In the genomic region with DNA sequence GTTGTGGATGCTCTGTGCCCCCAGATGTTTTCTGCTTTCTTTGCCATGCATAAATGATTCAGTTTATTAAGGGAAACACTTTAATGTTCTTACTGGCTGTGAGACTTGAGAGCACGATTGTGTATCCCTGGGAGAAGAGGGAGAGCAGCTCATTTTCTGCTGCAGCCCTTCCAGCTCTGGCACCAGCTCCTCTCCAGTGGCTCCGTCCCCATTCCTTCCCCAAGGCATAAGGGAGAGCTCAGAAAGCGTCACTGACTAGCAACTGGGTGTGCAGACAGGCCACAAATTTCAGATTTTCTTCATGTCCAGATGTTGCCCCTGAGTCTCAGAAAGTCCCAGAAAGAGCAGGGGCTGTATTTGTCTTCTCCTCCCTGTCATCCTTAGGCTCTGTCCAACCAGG, we compare ENCODE assay signal across 12 mouse cellular contexts.
DNase-seq lines count a peak whose midpoint lies in the region; ATAC-seq and TF ChIP-seq lines count a peak whose summit lies in the region.
"Had no signal": no experiment of that assay in that cellular context is flagged by ENCODE, and none has a peak within 500 bp of the region (broad histone marks: within the 10 kb centered on the region; RNA-seq: fewer than 3 reads in every experiment).

No protein-coding gene starts in this region.

- no peak for TF ChIP-seq EP300 in heart, adult 2 months (IDR thresholded peaks at IDR 0.05; ENCODE audit: insufficient read depth, low read depth, low read length)

- WGBS in heart, adult 2 months = 82% methylated on average over 3 of the region's 3 CpGs
- WGBS in forebrain, postnatal 0 days = 34% methylated on average over 3 of the region's 3 CpGs
- WGBS in midbrain, embryonic 16.5 days = 50% methylated on average over 3 of the region's 3 CpGs

- no peak overlapping the region for H3K4me3 ChIP-seq in heart, adult 2 months
- H3K4me3 ChIP-seq in forebrain, postnatal 0 days (ENCODE audit: low read depth, low read length) = no peak overlapping the region
- H3K4me3 ChIP-seq in midbrain, embryonic 16.5 days (ENCODE audit: low read depth, low read length) = no peak overlapping the region

- no peak overlapping the region for H3K9ac ChIP-seq in heart, adult 2 months (ENCODE audit: low read depth, low read length)
- no peak overlapping the region for H3K9ac ChIP-seq in forebrain, postnatal 0 days
- peak overlapping the region; percentile 40; the same call in 1 of the 2 replicates for H3K9ac ChIP-seq in midbrain, embryonic 16.5 days (ENCODE audit: low read depth, low read length)
- H3K9ac ChIP-seq: liver, postnatal 0 days had no signal

- intact Hi-C loops in heart, adult 2 months (cut with DNase I) = no loop called here

- H3K79me2 ChIP-seq in heart, adult 2 months (replicated peaks; ENCODE audit: control insufficient read depth, insufficient read depth, low read length) = no peaks in the 10 kb centered on the region

- H3K4me1 ChIP-seq in heart, adult 2 months (ENCODE audit: control insufficient read depth, insufficient read depth, low read length) = no peaks in the 10 kb centered on the region
- H3K4me1 ChIP-seq in forebrain, postnatal 0 days (ENCODE audit: insufficient read depth) = peaks cover 30% of the 10 kb centered on the region
- H3K4me1 ChIP-seq in midbrain, embryonic 16.5 days (ENCODE audit: control insufficient read depth, insufficient read depth, low read length) = peaks cover 71% of the 10 kb centered on the region

- TF ChIP-seq POLR2A in heart, adult 2 months (IDR thresholded peaks at IDR 0.05; ENCODE audit: insufficient read depth, low read depth, low read length) = no peak

- no peak for ATAC-seq in forebrain, postnatal 0 days
- no peak for ATAC-seq in midbrain, embryonic 16.5 days
- ATAC-seq: liver, postnatal 0 days; Patski had no signal

- H3K9me3 ChIP-seq in forebrain, postnatal 0 days (ENCODE audit: low read length) = no peaks in the 10 kb centered on the region
- no peaks in the 10 kb centered on the region for H3K9me3 ChIP-seq in midbrain, embryonic 16.5 days (replicated peaks; ENCODE audit: control insufficient read depth, low read length, poor library complexity, severe bottlenecking)

- no peaks in the 10 kb centered on the region for H3K27me3 ChIP-seq in heart, adult 2 months (ENCODE audit: control insufficient read depth, insufficient read depth, low read length)
- no peaks in the 10 kb centered on the region for H3K27me3 ChIP-seq in forebrain, postnatal 0 days (ENCODE audit: insufficient read depth, low read length)
- no peaks in the 10 kb centered on the region for H3K27me3 ChIP-seq in midbrain, embryonic 16.5 days (ENCODE audit: control insufficient read depth, insufficient read depth, low read depth, low read length)
- H3K27me3 ChIP-seq: CH12.LX, Patski had no signal

- no peaks in the 10 kb centered on the region for H3K36me3 ChIP-seq in heart, adult 2 months (ENCODE audit: control insufficient read depth, insufficient read depth, low read length)
- H3K36me3 ChIP-seq in forebrain, postnatal 0 days (ENCODE audit: insufficient read depth) = no peaks in the 10 kb centered on the region; the same call in 1 of the 2 replicates
- H3K36me3 ChIP-seq in midbrain, embryonic 16.5 days (ENCODE audit: control insufficient read depth, insufficient read depth, low read length) = no peaks in the 10 kb centered on the region

- H3K4me2 ChIP-seq in forebrain, postnatal 0 days (ENCODE audit: low read depth) = no peak overlapping the region
- no peak overlapping the region for H3K4me2 ChIP-seq in midbrain, embryonic 16.5 days (ENCODE audit: low read length)

- peak; percentile 18 to 33 for DNase-seq in heart, adult 2 months
- no peak for DNase-seq in heart, adult 9 months (ENCODE audit: low spot score in 2 of 2)
- DNase-seq in lung, postnatal 10 days = peak; percentile 21
- DNase-seq in lung, postnatal 25 days (ENCODE audit: low spot score) = no peak
- no peak for DNase-seq in forebrain, postnatal 0 days
- DNase-seq in spleen, postnatal 14 days (ENCODE audit: low spot score in 2 of 2) = no peak
- DNase-seq: kidney, adult 8-10 months; left cerebral cortex, postnatal 4 days; liver, postnatal 0 days had no signal

- H3K27ac ChIP-seq in heart, adult 2 months = no peak overlapping the region
- H3K27ac ChIP-seq in forebrain, postnatal 0 days (ENCODE audit: low read depth, low read length) = 0 out of 2 replicates have a peak overlapping the region, but pooled peaks have one; percentile 21
- peak overlapping the region; percentile 73 for H3K27ac ChIP-seq in midbrain, embryonic 16.5 days (ENCODE audit: low read length)

- no peak for TF ChIP-seq CTCF in heart, adult 2 months (IDR thresholded peaks at IDR 0.05)
- no peak for TF ChIP-seq CTCF in forebrain, postnatal 0 days (IDR thresholded peaks at IDR 0.05; ENCODE audit: low read depth)

Comparison
In these comparisons a context has a peak if more than half of its experiments do, and no peak if none do; other contexts are left out.
1. DNase-seq: peak in heart, adult 2 months (2 of 2) and lung, postnatal 10 days (single experiment); none in heart, adult 9 months (0 of 2), lung, postnatal 25 days (single experiment), forebrain, postnatal 0 days (single experiment) and spleen, postnatal 14 days (0 of 2).